Mouse (Mus musculus) kidney, postnatal 0 days (tissue): ENCODE results near the gene Rapgef4. TPM values are rescaled to one million over a fixed set of nuclear protein-coding genes. Genes with fewer than 3 reads are reported as not detected.

Experiments
- ATAC-seq: fragments of 200-750 bp; cut with Nextera tagmentation; replicated peaks from 2 replicates; pipeline ENCODE4 v1.8.0; 2017; ENCODE audit warnings: low read depth, moderate number of reproducible peaks, moderate TSS enrichment, moderate library complexity; ENCODE audit not compliant: low FRiP score
- DNase-seq: peaks from one replicate; pipeline ENCODE4 v3.0.0-alpha.2; 2016; ENCODE audit warnings: low spot score
- H3K27ac ChIP-seq: fragments of 300-500 bp; sonication (generic); 2 replicates; pipeline ENCODE4 v1.5.1; 2014; ENCODE audit warnings: mild to moderate bottlenecking
- H3K27me3 ChIP-seq: fragments of 300-500 bp; sonication (generic); 2 replicates; pipeline ENCODE4 v1.6.1; 2014; ENCODE audit warnings: low read length, mixed read lengths; ENCODE audit not compliant: insufficient read depth
- H3K36me3 ChIP-seq: fragments of 300-500 bp; sonication (generic); 2 replicates; pipeline ENCODE4 v1.6.1; 2014; ENCODE audit warnings: low read length, mixed read lengths; ENCODE audit not compliant: insufficient read depth
- H3K4me1 ChIP-seq: fragments of 300-500 bp; sonication (generic); replicated peaks from 2 replicates; pipeline ENCODE4 v1.6.1; 2014; ENCODE audit warnings: antibody characterized with exemption, low read length, mixed read lengths; ENCODE audit not compliant: insufficient read depth
- H3K4me2 ChIP-seq: fragments of 300-500 bp; sonication (generic); 2 replicates; pipeline ENCODE4 v1.6.1; 2014; ENCODE audit warnings: mild to moderate bottlenecking, low read length, moderate library complexity, mixed read lengths
- H3K4me3 ChIP-seq: fragments of 300-500 bp; sonication (generic); replicated peaks from 2 replicates; pipeline ENCODE4 v1.5.1; 2014; ENCODE audit warnings: low read depth, low read length
- H3K9ac ChIP-seq: fragments of 300-500 bp; sonication (generic); 2 replicates; pipeline ENCODE4 v1.6.1; 2014; ENCODE audit warnings: low read depth, low read length
- H3K9me3 ChIP-seq: fragments of 300-500 bp; sonication (generic); replicated peaks from 2 replicates; pipeline ENCODE4 v1.6.1; 2016; ENCODE audit warnings: low read length, inconsistent platforms, mixed read lengths
- CTCF ChIP-seq: IDR thresholded peaks from 2 replicates; pipeline ENCODE4 v1.5.1; 2016; ENCODE audit warnings: antibody characterized with exemption, low read depth, mild to moderate bottlenecking, moderate library complexity
- whole genome bisulfite sequencing: fragments of 180-500 bp; shearing (Covaris S2); extraction: QIAGEN DNeasy Blood & Tissue Kit; methylation state at CpG from one replicate; pipeline ENCODE4 v1.1.7; 2014; 5-methylcytosine and 5-hydroxymethylcytosine counted together
- polyA plus RNA-seq: library from polyadenylated mRNA; unstranded; fragments of >200 nt; fragmentation: Nextera tagmentation; extraction: Ambion mirVana; gene quantifications from 2 replicates; pipeline ENCODE4 v1.2.1, GENCODE M21; 2015

Gene Rapgef4
- polyA plus RNA-seq, 1 experiment from 2014 or later = 4.6 TPM

DNA sequence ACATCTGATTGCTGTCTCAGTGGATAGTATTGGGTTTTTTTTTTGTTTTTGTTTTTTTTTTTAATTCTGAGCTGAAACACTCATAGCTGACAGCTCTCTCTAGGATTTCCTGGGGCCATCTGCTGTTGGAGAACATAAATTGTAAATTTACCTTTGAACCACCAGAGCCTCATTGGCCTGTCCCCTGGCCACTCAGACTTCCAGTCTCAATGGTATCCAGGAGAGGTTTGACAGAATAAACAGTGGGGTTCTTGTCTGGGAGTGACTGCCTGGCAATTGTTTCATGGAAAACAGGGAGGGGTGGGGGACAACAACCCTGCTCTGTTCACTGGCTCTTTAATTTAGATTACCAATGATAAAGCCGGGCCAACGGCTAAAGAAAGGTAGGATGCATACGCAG is 111.0 kb downstream of the Rapgef4 start:
- ATAC-seq = no peak
- Histone ChIP-seq H3K27me3 (no peaks in the 10 kb centered on the region), H3K4me2 (no peak overlapping the region), H3K36me3 (no peaks in the 10 kb centered on the region), H3K4me1 (peaks cover 12% of the 10 kb centered on the region; the same call in 1 of the 2 replicates), H3K9ac (no peak overlapping the region), H3K27ac (no peak overlapping the region), H3K9me3 (no peaks in the 10 kb centered on the region), H3K4me3 (no peak overlapping the region)
- no peak for TF ChIP-seq CTCF
- WGBS = 42% methylated on average over 3 of the region's 3 CpGs
- no peak for DNase-seq

DNA sequence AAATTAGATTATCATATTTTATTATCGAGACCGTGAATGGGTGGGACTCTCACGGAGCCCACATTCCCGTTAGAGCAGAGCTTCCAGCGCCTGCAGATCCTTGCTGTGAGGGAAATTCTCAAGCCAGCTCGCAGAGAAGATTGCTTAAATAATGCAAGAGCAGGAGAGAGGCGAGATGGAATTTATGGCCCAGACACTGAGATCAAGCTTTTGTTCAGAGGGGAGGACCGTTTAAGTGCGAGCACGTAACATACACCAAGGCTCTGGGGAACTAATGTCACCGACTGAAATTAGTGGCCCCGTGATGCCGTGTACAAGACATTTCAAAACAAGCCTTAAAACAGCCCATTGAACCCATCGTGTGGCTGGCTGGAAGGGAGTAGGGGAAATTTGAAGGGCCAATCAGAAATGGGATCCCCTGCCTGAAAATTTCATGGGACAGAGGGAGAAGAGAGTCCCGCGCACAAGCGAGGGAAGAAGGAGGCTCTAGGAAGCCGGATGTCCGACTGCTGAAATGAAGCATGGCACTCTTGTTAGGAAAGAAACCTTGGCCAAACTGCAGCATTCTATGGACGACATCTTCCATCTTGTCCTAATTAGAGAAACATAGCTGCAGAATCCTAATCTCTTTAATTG is 112.5 kb downstream of the Rapgef4 start:
- Histone ChIP-seq H3K4me3 (no peak overlapping the region), H3K9ac (no peak overlapping the region), H3K9me3 (no peaks in the 10 kb centered on the region), H3K4me2 (peak overlapping the region; percentile 14), H3K4me1 (peaks cover 12% of the 10 kb centered on the region; the same call in 1 of the 2 replicates), H3K27me3 (no peaks in the 10 kb centered on the region), H3K27ac (peak overlapping the region; percentile 60; the same call in 1 of the 2 replicates), H3K36me3 (no peaks in the 10 kb centered on the region)
- no peak for TF ChIP-seq CTCF
- DNase-seq (peak; percentile 83), ATAC-seq (no peak)
- 22% methylated on average over 20 of the region's 20 CpGs for WGBS

DNA sequence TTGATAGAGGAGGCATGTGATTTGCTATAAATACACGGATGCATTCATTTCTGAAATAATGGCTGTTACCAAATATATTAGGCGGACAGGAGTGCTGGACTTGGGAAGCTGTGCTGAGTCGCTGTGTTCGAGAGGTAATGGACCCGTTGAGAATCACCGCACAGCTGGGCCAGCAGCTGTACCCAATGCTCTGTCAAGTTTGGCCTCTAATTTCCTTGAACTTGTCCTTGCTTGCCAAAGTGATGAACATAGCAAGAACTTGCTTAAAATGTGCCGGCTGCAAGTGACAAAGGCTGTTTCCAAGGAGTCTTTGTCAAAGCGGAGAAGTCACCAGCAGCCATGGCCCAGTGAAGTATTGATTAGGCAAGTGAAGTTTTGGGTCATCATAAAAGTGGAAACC is 113.0 kb downstream of the Rapgef4 start:
- ATAC-seq = no peak
- no peak for TF ChIP-seq CTCF
- H3K27ac ChIP-seq = peak overlapping the region; percentile 60; the same call in 1 of the 2 replicates

DNA sequence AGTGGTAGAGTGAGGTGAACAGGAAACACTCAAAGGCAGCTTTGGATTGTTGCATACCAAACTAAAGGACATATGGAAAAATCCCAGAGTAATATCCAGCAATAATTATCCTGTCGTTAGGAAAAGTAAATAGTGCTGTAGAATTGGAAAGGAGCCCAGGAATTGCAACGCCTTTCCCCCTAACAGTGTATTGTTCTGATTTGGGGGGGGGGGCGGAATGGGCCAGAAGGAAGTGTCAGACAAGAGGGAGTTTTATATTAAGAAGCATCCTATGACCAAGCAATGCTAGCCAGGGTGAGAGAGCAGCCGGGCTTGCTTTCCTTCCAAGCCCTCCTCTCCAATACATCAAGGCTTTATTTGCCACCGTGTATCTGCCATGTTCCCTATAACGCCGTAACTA is 113.4 kb downstream of the Rapgef4 start:
- no peak overlapping the region for H3K9ac ChIP-seq
- H3K36me3 ChIP-seq = no peaks in the 10 kb centered on the region
- no peak overlapping the region for H3K4me3 ChIP-seq
- H3K27ac ChIP-seq = peak overlapping the region; percentile 60
- peak; percentile 84 for DNase-seq
- no peak for ATAC-seq
- WGBS = 59% methylated on average over 7 of the region's 7 CpGs
- no peaks in the 10 kb centered on the region for H3K9me3 ChIP-seq
- peak overlapping the region; percentile 18; the same call in 1 of the 2 replicates for H3K4me2 ChIP-seq
- peaks cover 12% of the 10 kb centered on the region; the same call in 1 of the 2 replicates for H3K4me1 ChIP-seq
- no peaks in the 10 kb centered on the region for H3K27me3 ChIP-seq
- TF ChIP-seq CTCF = no peak

More for the DNA sequence above, 113.0 kb downstream of the Rapgef4 start:
- 55% methylated on average over 8 of the region's 8 CpGs for WGBS
- Histone ChIP-seq H3K4me3 (no peak overlapping the region), H3K9ac (no peak overlapping the region), H3K27me3 (no peaks in the 10 kb centered on the region), H3K4me1 (peaks cover 12% of the 10 kb centered on the region; the same call in 1 of the 2 replicates), H3K9me3 (no peaks in the 10 kb centered on the region), H3K4me2 (peak overlapping the region; percentile 14), H3K36me3 (no peaks in the 10 kb centered on the region)
- no peak for DNase-seq

DNA sequence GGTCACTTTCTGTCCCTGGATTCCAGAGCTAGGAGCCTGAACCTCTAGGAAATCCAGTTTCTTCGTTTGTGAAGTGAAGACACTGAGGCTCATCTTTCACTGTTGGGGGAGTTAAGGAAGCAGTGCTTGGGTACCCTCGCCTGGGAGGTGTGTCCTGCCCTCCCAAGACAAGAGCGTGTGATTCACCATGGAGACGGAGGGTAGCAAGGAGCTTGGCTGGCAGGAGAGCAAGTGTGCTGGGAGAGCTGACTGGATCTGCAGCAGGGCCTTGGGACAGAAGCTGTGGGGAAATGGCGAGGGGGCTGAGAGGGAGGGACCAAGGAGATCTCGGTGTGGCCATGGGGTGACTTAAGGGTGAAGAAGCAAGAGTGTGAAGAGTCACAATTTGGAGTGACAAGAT is 114.0 kb downstream of the Rapgef4 start:
- Histone ChIP-seq H3K9ac (no peak overlapping the region), H3K4me1 (peaks cover 12% of the 10 kb centered on the region; the same call in 1 of the 2 replicates), H3K27ac (peak overlapping the region; percentile 60), H3K27me3 (no peaks in the 10 kb centered on the region), H3K4me2 (no peak overlapping the region), H3K9me3 (no peaks in the 10 kb centered on the region), H3K4me3 (no peak overlapping the region), H3K36me3 (no peaks in the 10 kb centered on the region)
- whole genome bisulfite sequencing = 29% methylated on average over 6 of the region's 6 CpGs
- ATAC-seq (no peak), DNase-seq (peak; percentile 49)
- no peak for TF ChIP-seq CTCF

DNA sequence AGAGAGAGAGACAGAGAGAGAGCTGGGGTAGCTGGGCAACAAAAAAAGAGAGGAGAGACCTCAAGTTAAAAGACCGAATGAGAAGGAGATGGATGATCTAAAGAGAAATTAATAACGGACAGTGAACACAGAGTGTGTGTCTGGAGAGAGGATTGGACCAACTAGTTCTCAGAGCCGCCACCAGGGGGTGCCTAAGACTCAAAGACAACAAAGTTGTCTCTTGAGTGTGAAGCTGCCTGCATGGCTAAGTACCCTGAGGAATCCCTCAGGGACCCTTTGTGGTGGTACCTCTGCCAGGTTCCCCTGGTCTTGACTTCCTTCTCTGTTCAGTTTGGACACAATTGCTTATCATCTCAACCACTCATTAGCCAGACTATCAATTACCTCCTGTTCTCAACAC is 115.3 kb downstream of the Rapgef4 start:
- H3K36me3 ChIP-seq = no peaks in the 10 kb centered on the region
- H3K4me2 ChIP-seq = no peak overlapping the region
- WGBS = 55% methylated on average over 3 of the region's 3 CpGs
- H3K4me1 ChIP-seq = peaks cover 12% of the 10 kb centered on the region; the same call in 1 of the 2 replicates
- TF ChIP-seq CTCF = peak; percentile 75
- DNase-seq (peak; percentile 63), ATAC-seq (0 out of 2 replicates have a peak, but pooled peaks have one; percentile 25)
- no peaks in the 10 kb centered on the region for H3K9me3 ChIP-seq
- no peak overlapping the region for H3K9ac ChIP-seq
- H3K27me3 ChIP-seq = no peaks in the 10 kb centered on the region
- no peak overlapping the region for H3K4me3 ChIP-seq
- H3K27ac ChIP-seq = no peak overlapping the region
